7 mouse cellular contexts compared by ENCODE assay signal in genomic region chr1:53352327-53353261, GRCm38 (mm10). TPM values are rescaled to one million over a fixed set of nuclear protein-coding genes. Genes with fewer than 3 reads are reported as not detected.
DNase-seq lines count a peak whose midpoint lies in the region; ATAC-seq lines count a peak whose summit lies in the region.

TSS of gene Asdurf (minus strand) at chr1:53352619.
TSS of gene Gm28551 (minus strand) at chr1:53352667.
TSS of gene Asnsd1 (minus strand) at chr1:53352752.

- peak within 1 kb of the TSS; percentile 95 for H3K9ac ChIP-seq in embryonic facial prominence, embryonic 11.5 days (replicated peaks; ENCODE audit: low read length)
- H3K9ac ChIP-seq in midbrain, embryonic 13.5 days (replicated peaks): peak within 1 kb of the TSS; percentile 88

- H3K4me3 ChIP-seq in embryonic facial prominence, embryonic 11.5 days (ENCODE audit: low read depth, low read length): peak within 1 kb of the TSS; percentile 85
- H3K4me3 ChIP-seq in limb, embryonic 10.5 days: peak within 1 kb of the TSS; percentile 89
- peak within 1 kb of the TSS; percentile 78 for H3K4me3 ChIP-seq in midbrain, embryonic 13.5 days (replicated peaks)

- H3K9me3 ChIP-seq in embryonic facial prominence, embryonic 11.5 days (replicated peaks; ENCODE audit: control insufficient read depth, low read length): no peaks in the 10 kb centered on the region
- H3K9me3 ChIP-seq in limb, embryonic 10.5 days (replicated peaks): no peaks in the 10 kb centered on the region
- no peaks in the 10 kb centered on the region for H3K9me3 ChIP-seq in midbrain, embryonic 13.5 days

- H3K4me2 ChIP-seq in embryonic facial prominence, embryonic 11.5 days (ENCODE audit: low read depth, low read length): peak within 1 kb of the TSS; percentile 39
- peak within 1 kb of the TSS; percentile 56 for H3K4me2 ChIP-seq in midbrain, embryonic 13.5 days (replicated peaks)

- ATAC-seq in embryonic facial prominence, embryonic 11.5 days (replicated peaks; ENCODE audit: insufficient number of reproducible peaks, low FRiP score, low TSS enrichment, low read depth): peak; percentile 99
- peak; percentile 99 for ATAC-seq in granulocyte monocyte progenitor cell, adult 5-6 weeks (replicated peaks; ENCODE audit: poor library complexity, severe bottlenecking)
- ATAC-seq in midbrain, embryonic 13.5 days: peak; percentile 100

- no peaks in the 10 kb centered on the region; the same call in 1 of the 2 replicates for H3K36me3 ChIP-seq in embryonic facial prominence, embryonic 11.5 days (replicated peaks; ENCODE audit: control insufficient read depth, insufficient read depth, low read depth, low read length)
- peaks cover 25% of the 10 kb centered on the region for H3K36me3 ChIP-seq in limb, embryonic 10.5 days
- H3K36me3 ChIP-seq in midbrain, embryonic 13.5 days: peaks cover 18% of the 10 kb centered on the region

- DNase-seq in adrenal gland, postnatal 14 days: peak; percentile 99
- peak; percentile 97 for DNase-seq in embryonic facial prominence, embryonic 11.5 days (ENCODE audit: low spot score)
- peak; percentile 97 for DNase-seq in kidney, adult 11 months
- peak; percentile 97 for DNase-seq in limb, embryonic 10.5 days (ENCODE audit: low spot score)
- DNase-seq in spleen, adult 12 weeks (ENCODE audit: low spot score): peak; percentile 99

- under 1% methylated on average over 43 of the region's 44 CpGs for WGBS in embryonic facial prominence, embryonic 11.5 days
- under 1% methylated on average over 43 of the region's 44 CpGs for WGBS in limb, embryonic 10.5 days
- 0% methylated on average over 44 of the region's 44 CpGs for WGBS in midbrain, embryonic 13.5 days

- no peaks in the 10 kb centered on the region for H3K27me3 ChIP-seq in embryonic facial prominence, embryonic 11.5 days (ENCODE audit: control insufficient read depth, insufficient read depth, low read length)
- no peaks in the 10 kb centered on the region for H3K27me3 ChIP-seq in limb, embryonic 10.5 days (ENCODE audit: low read depth, poor library complexity, severe bottlenecking)
- H3K27me3 ChIP-seq in midbrain, embryonic 13.5 days: no peaks in the 10 kb centered on the region

- H3K4me1 ChIP-seq in embryonic facial prominence, embryonic 11.5 days (ENCODE audit: control insufficient read depth, insufficient read depth, low read length): no peaks in the 10 kb centered on the region
- peaks cover 6% of the 10 kb centered on the region for H3K4me1 ChIP-seq in limb, embryonic 10.5 days
- H3K4me1 ChIP-seq in midbrain, embryonic 13.5 days (replicated peaks): peaks cover 9% of the 10 kb centered on the region

- 0 out of 2 replicates have a peak within 1 kb of the TSS, but pooled peaks have one; percentile 65 for H3K27ac ChIP-seq in embryonic facial prominence, embryonic 11.5 days (replicated peaks; ENCODE audit: low read depth, low read length)
- peak within 1 kb of the TSS; percentile 95 for H3K27ac ChIP-seq in limb, embryonic 10.5 days
- peak within 1 kb of the TSS; percentile 87 for H3K27ac ChIP-seq in midbrain, embryonic 13.5 days

RNA-seq across cellular contexts. Expression of gene Asdurf, which starts in this region (rescaled TPM):
- 4.8 TPM in 1 of 2 replicates, not detected in the other for total RNA-seq in adrenal gland, postnatal 14 days (2021)
- not detected in 2 replicates for polyA plus RNA-seq in embryonic facial prominence, embryonic 11.5 days (2014; fragmentation: Nextera tagmentation; extraction: Ambion mirVana)
- not detected in 2 replicates for total RNA-seq in granulocyte monocyte progenitor cell, adult 5-6 weeks (2014; fragmentation: Nextera tagmentation)
- total RNA-seq in granulocyte monocyte progenitor cell, adult 5-6 weeks (2017): 112 and 243 TPM in 2 replicates
- polyA plus RNA-seq in limb, embryonic 10.5 days (2016; fragmentation: Nextera tagmentation; extraction: Ambion mirVana): not detected in 2 replicates
- 5.8 and 13.3 TPM in 2 replicates for polyA plus RNA-seq in midbrain, embryonic 13.5 days (2015; fragmentation: Nextera tagmentation; extraction: Ambion mirVana)

RNA-seq across cellular contexts. Expression of gene Gm28551, which starts in this region (rescaled TPM):
- total RNA-seq in adrenal gland, postnatal 14 days (2021): not detected in 2 replicates
- 1.4 and 1.6 TPM in 2 replicates for polyA plus RNA-seq in embryonic facial prominence, embryonic 11.5 days (2014; fragmentation: Nextera tagmentation; extraction: Ambion mirVana)
- not detected in 2 replicates for total RNA-seq in granulocyte monocyte progenitor cell, adult 5-6 weeks (2014; fragmentation: Nextera tagmentation)
- 0.82 TPM in 1 of 2 replicates, not detected in the other for total RNA-seq in granulocyte monocyte progenitor cell, adult 5-6 weeks (2017)
- 0.99 and 1.0 TPM in 2 replicates for polyA plus RNA-seq in limb, embryonic 10.5 days (2016; fragmentation: Nextera tagmentation; extraction: Ambion mirVana)
- 1.9 and 2.0 TPM in 2 replicates for polyA plus RNA-seq in midbrain, embryonic 13.5 days (2015; fragmentation: Nextera tagmentation; extraction: Ambion mirVana)

RNA-seq across cellular contexts. Expression of gene Asnsd1, which starts in this region (rescaled TPM):
- total RNA-seq in adrenal gland, postnatal 14 days (2021): 26.3 and 30.5 TPM in 2 replicates
- 114 and 138 TPM in 2 replicates for polyA plus RNA-seq in embryonic facial prominence, embryonic 11.5 days (2014; fragmentation: Nextera tagmentation; extraction: Ambion mirVana)
- 80.1 and 87.9 TPM in 2 replicates for total RNA-seq in granulocyte monocyte progenitor cell, adult 5-6 weeks (2014; fragmentation: Nextera tagmentation)
- total RNA-seq in granulocyte monocyte progenitor cell, adult 5-6 weeks (2017): 105 and 112 TPM in 2 replicates
- polyA plus RNA-seq in limb, embryonic 10.5 days (2016; fragmentation: Nextera tagmentation; extraction: Ambion mirVana): 83.2 and 86.8 TPM in 2 replicates
- 67.9 and 71.7 TPM in 2 replicates for polyA plus RNA-seq in midbrain, embryonic 13.5 days (2015; fragmentation: Nextera tagmentation; extraction: Ambion mirVana)

Comparison
In these comparisons a context has a peak if more than half of its experiments do, and no peak if none do; other contexts are left out.
1. Peak in every context shown above with its lines: DNase-seq, ATAC-seq, H3K4me3 ChIP-seq and H3K27ac ChIP-seq.